Mouse (Mus musculus): ENCODE measurements around the gene Kat2b. TPM values are rescaled to one million over a fixed set of nuclear protein-coding genes. Genes with fewer than 3 reads are reported as not detected.

Kat2b gene
- polyA plus RNA-seq, 1 experiment from 2014 or later = 8.7 TPM

- DNase-seq (ENCODE audit: low spot score) = no peak
- Histone ChIP-seq H3K36me3 (ENCODE audit: control insufficient read depth, insufficient read depth, low read length) (no peaks in the 10 kb centered on the region), H3K4me2 (no peak overlapping the region), H3K4me1 (replicated peaks; ENCODE audit: control insufficient read depth, insufficient read depth, low read length) (peaks cover 30% of the 10 kb centered on the region), H3K27ac (ENCODE audit: low read depth, low read length) (no peak overlapping the region), H3K9ac (ENCODE audit: low read depth, low read length) (no peak overlapping the region), H3K27me3 (replicated peaks; ENCODE audit: control insufficient read depth, insufficient read depth, low read length) (no peaks in the 10 kb centered on the region), H3K4me3 (ENCODE audit: low read depth, low read length) (no peak overlapping the region), H3K9me3 (ENCODE audit: control insufficient read depth, low read length) (no peaks in the 10 kb centered on the region)
- 74% methylated on average over 2 of the region's 2 CpGs for WGBS
- ATAC-seq (replicated peaks; ENCODE audit: low FRiP score) = no peak
These were observed 10.5 kb downstream of the Kat2b start for GRCm38 (mm10) chr17:53577151-53577550.

GRCm38 (mm10) chr17:53577754-53578153 is 11.1 kb downstream of the Kat2b start:
- DNase-seq (ENCODE audit: low spot score) (no peak), ATAC-seq (replicated peaks; ENCODE audit: low FRiP score) (no peak)

GRCm38 (mm10) chr17:53578249-53578648 is 11.6 kb downstream of the Kat2b start:
- no peak overlapping the region for H3K4me3 ChIP-seq (ENCODE audit: low read depth, low read length)
- peak overlapping the region; percentile 10; the same call in 1 of the 2 replicates for H3K9ac ChIP-seq (ENCODE audit: low read depth, low read length)
- DNase-seq (ENCODE audit: low spot score) = no peak
- H3K27ac ChIP-seq (ENCODE audit: low read depth, low read length) = no peak overlapping the region
- H3K4me2 ChIP-seq = peak overlapping the region; percentile 26; the same call in 1 of the 2 replicates
- H3K9me3 ChIP-seq (ENCODE audit: control insufficient read depth, low read length) = no peaks in the 10 kb centered on the region
- peaks cover 31% of the 10 kb centered on the region for H3K4me1 ChIP-seq (replicated peaks; ENCODE audit: control insufficient read depth, insufficient read depth, low read length)
- H3K27me3 ChIP-seq (replicated peaks; ENCODE audit: control insufficient read depth, insufficient read depth, low read length) = no peaks in the 10 kb centered on the region
- no peaks in the 10 kb centered on the region for H3K36me3 ChIP-seq (ENCODE audit: control insufficient read depth, insufficient read depth, low read length)
- peak; percentile 22; the same call in 1 of the 2 replicates for ATAC-seq (replicated peaks; ENCODE audit: low FRiP score)
- 71% methylated on average over 6 of the region's 6 CpGs for WGBS

More at GRCm38 (mm10) chr17:53577754-53578153, 11.1 kb downstream of the Kat2b start:
- Histone ChIP-seq H3K36me3 (ENCODE audit: control insufficient read depth, insufficient read depth, low read length) (no peaks in the 10 kb centered on the region), H3K9ac (ENCODE audit: low read depth, low read length) (no peak overlapping the region), H3K4me3 (ENCODE audit: low read depth, low read length) (no peak overlapping the region), H3K9me3 (ENCODE audit: control insufficient read depth, low read length) (no peaks in the 10 kb centered on the region), H3K27ac (ENCODE audit: low read depth, low read length) (no peak overlapping the region), H3K4me1 (replicated peaks; ENCODE audit: control insufficient read depth, insufficient read depth, low read length) (peaks cover 36% of the 10 kb centered on the region), H3K27me3 (replicated peaks; ENCODE audit: control insufficient read depth, insufficient read depth, low read length) (no peaks in the 10 kb centered on the region), H3K4me2 (no peak overlapping the region)
- 73% methylated on average over 5 of the region's 5 CpGs for WGBS

- H3K9me3 ChIP-seq (ENCODE audit: control insufficient read depth, low read length) = no peaks in the 10 kb centered on the region
- ATAC-seq (replicated peaks; ENCODE audit: low FRiP score) = peak; percentile 30
- peaks cover 28% of the 10 kb centered on the region for H3K4me1 ChIP-seq (replicated peaks; ENCODE audit: control insufficient read depth, insufficient read depth, low read length)
- H3K27ac ChIP-seq (ENCODE audit: low read depth, low read length) = no peak overlapping the region
- H3K4me3 ChIP-seq (ENCODE audit: low read depth, low read length) = no peak overlapping the region
- H3K9ac ChIP-seq (ENCODE audit: low read depth, low read length) = no peak overlapping the region
- 44% methylated on average over 9 of the region's 9 CpGs for WGBS
- no peak for DNase-seq (ENCODE audit: low spot score)
- no peaks in the 10 kb centered on the region for H3K27me3 ChIP-seq (replicated peaks; ENCODE audit: control insufficient read depth, insufficient read depth, low read length)
- H3K36me3 ChIP-seq (ENCODE audit: control insufficient read depth, insufficient read depth, low read length) = no peaks in the 10 kb centered on the region
- peak overlapping the region; percentile 26 for H3K4me2 ChIP-seq
These were observed 12.1 kb downstream of the Kat2b start for GRCm38 (mm10) chr17:53578776-53579175.

- Histone ChIP-seq H3K36me3 (ENCODE audit: control insufficient read depth, insufficient read depth, low read length) (no peaks in the 10 kb centered on the region), H3K27me3 (replicated peaks; ENCODE audit: control insufficient read depth, insufficient read depth, low read length) (no peaks in the 10 kb centered on the region), H3K27ac (ENCODE audit: low read depth, low read length) (no peak overlapping the region), H3K4me2 (no peak overlapping the region), H3K4me1 (replicated peaks; ENCODE audit: control insufficient read depth, insufficient read depth, low read length) (peaks cover 28% of the 10 kb centered on the region), H3K4me3 (ENCODE audit: low read depth, low read length) (no peak overlapping the region), H3K9me3 (ENCODE audit: control insufficient read depth, low read length) (no peaks in the 10 kb centered on the region), H3K9ac (ENCODE audit: low read depth, low read length) (no peak overlapping the region)
- ATAC-seq (replicated peaks; ENCODE audit: low FRiP score) (no peak), DNase-seq (ENCODE audit: low spot score) (no peak)
- 64% methylated on average over 4 of the region's 4 CpGs for WGBS
These were observed 13.0 kb downstream of the Kat2b start for GRCm38 (mm10) chr17:53579612-53580011.

- Histone ChIP-seq H3K4me1 (replicated peaks; ENCODE audit: control insufficient read depth, insufficient read depth, low read length) (peaks cover 28% of the 10 kb centered on the region), H3K27me3 (replicated peaks; ENCODE audit: control insufficient read depth, insufficient read depth, low read length) (no peaks in the 10 kb centered on the region), H3K4me3 (ENCODE audit: low read depth, low read length) (no peak overlapping the region), H3K9me3 (ENCODE audit: control insufficient read depth, low read length) (no peaks in the 10 kb centered on the region), H3K36me3 (ENCODE audit: control insufficient read depth, insufficient read depth, low read length) (no peaks in the 10 kb centered on the region), H3K4me2 (no peak overlapping the region), H3K27ac (ENCODE audit: low read depth, low read length) (no peak overlapping the region), H3K9ac (ENCODE audit: low read depth, low read length) (no peak overlapping the region)
- DNase-seq (ENCODE audit: low spot score) (no peak), ATAC-seq (replicated peaks; ENCODE audit: low FRiP score) (no peak)
- 73% methylated on average over 3 of the region's 3 CpGs for WGBS
These were observed 13.6 kb downstream of the Kat2b start for GRCm38 (mm10) chr17:53580237-53580636.

GRCm38 (mm10) chr17:53582026-53582585 is 15.4 kb downstream of the Kat2b start:
- no peak for DNase-seq (ENCODE audit: low spot score)
- ATAC-seq (replicated peaks; ENCODE audit: low FRiP score) = no peak
- Histone ChIP-seq H3K27ac (ENCODE audit: low read depth, low read length) (no peak overlapping the region), H3K4me2 (peak overlapping the region; percentile 24; the same call in 1 of the 2 replicates), H3K9me3 (ENCODE audit: control insufficient read depth, low read length) (no peaks in the 10 kb centered on the region), H3K27me3 (replicated peaks; ENCODE audit: control insufficient read depth, insufficient read depth, low read length) (no peaks in the 10 kb centered on the region), H3K4me3 (ENCODE audit: low read depth, low read length) (no peak overlapping the region), H3K9ac (ENCODE audit: low read depth, low read length) (no peak overlapping the region), H3K4me1 (replicated peaks; ENCODE audit: control insufficient read depth, insufficient read depth, low read length) (peaks cover 41% of the 10 kb centered on the region), H3K36me3 (ENCODE audit: control insufficient read depth, insufficient read depth, low read length) (no peaks in the 10 kb centered on the region)
- WGBS = 53% methylated on average over 4 of the region's 4 CpGs

GRCm38 (mm10) chr17:53582805-53583204 is 16.1 kb downstream of the Kat2b start:
- Histone ChIP-seq H3K4me3 (ENCODE audit: low read depth, low read length) (no peak overlapping the region), H3K36me3 (ENCODE audit: control insufficient read depth, insufficient read depth, low read length) (no peaks in the 10 kb centered on the region), H3K4me2 (no peak overlapping the region), H3K9ac (ENCODE audit: low read depth, low read length) (no peak overlapping the region), H3K9me3 (ENCODE audit: control insufficient read depth, low read length) (no peaks in the 10 kb centered on the region), H3K27ac (ENCODE audit: low read depth, low read length) (no peak overlapping the region), H3K4me1 (replicated peaks; ENCODE audit: control insufficient read depth, insufficient read depth, low read length) (peaks cover 45% of the 10 kb centered on the region), H3K27me3 (replicated peaks; ENCODE audit: control insufficient read depth, insufficient read depth, low read length) (no peaks in the 10 kb centered on the region)
- ATAC-seq (replicated peaks; ENCODE audit: low FRiP score) (no peak), DNase-seq (ENCODE audit: low spot score) (no peak)
- 88% methylated on average over 7 of the region's 7 CpGs for WGBS

- Histone ChIP-seq H3K27me3 (replicated peaks; ENCODE audit: control insufficient read depth, insufficient read depth, low read length) (no peaks in the 10 kb centered on the region), H3K4me1 (replicated peaks; ENCODE audit: control insufficient read depth, insufficient read depth, low read length) (peaks cover 43% of the 10 kb centered on the region), H3K27ac (ENCODE audit: low read depth, low read length) (no peak overlapping the region), H3K9ac (ENCODE audit: low read depth, low read length) (no peak overlapping the region), H3K4me2 (no peak overlapping the region), H3K4me3 (ENCODE audit: low read depth, low read length) (no peak overlapping the region), H3K9me3 (ENCODE audit: control insufficient read depth, low read length) (no peaks in the 10 kb centered on the region), H3K36me3 (ENCODE audit: control insufficient read depth, insufficient read depth, low read length) (no peaks in the 10 kb centered on the region)
- ATAC-seq (replicated peaks; ENCODE audit: low FRiP score) = no peak
- no peak for DNase-seq (ENCODE audit: low spot score)
- 83% methylated on average over 11 of the region's 11 CpGs for WGBS
These were observed 17.4 kb downstream of the Kat2b start for GRCm38 (mm10) chr17:53583846-53584579.
